Mouse (Mus musculus): ENCODE results near the gene Aig1. TPM values are rescaled to one million over a fixed set of nuclear protein-coding genes. Genes with fewer than 3 reads are reported as not detected.

Aig1 gene
- total RNA-seq, 2 experiments from 2014 or later, result 34.7 to 38.2 TPM

- no peak for DNase-seq
- intact Hi-C loops (cut with DNase I; ENCODE audit: low total_unique reads), result no loop called here
Observed at GRCm38 (mm10) chr10:13715584-13715983, 153.2 kb downstream of the Aig1 start.

GRCm38 (mm10) chr10:13714920-13715293, 153.9 kb downstream of the Aig1 start:
- intact Hi-C loops (cut with DNase I; ENCODE audit: low total_unique reads), result no loop called here
- no peak for DNase-seq

GRCm38 (mm10) chr10:13714199-13714919, 154.4 kb downstream of the Aig1 start:
- intact Hi-C loops (cut with DNase I; ENCODE audit: low total_unique reads), result no loop called here
- peak; percentile 8 for DNase-seq

GRCm38 (mm10) chr10:13713711-13714110, 155.1 kb downstream of the Aig1 start:
- intact Hi-C loops (cut with DNase I; ENCODE audit: low total_unique reads), result no loop called here
- no peak for DNase-seq

GRCm38 (mm10) chr10:13713116-13713515, 155.7 kb downstream of the Aig1 start:
- intact Hi-C loops (cut with DNase I; ENCODE audit: low total_unique reads), result no loop called here
- no peak for DNase-seq

GRCm38 (mm10) chr10:13711281-13711829, 157.4 kb downstream of the Aig1 start:
- DNase-seq, result no peak
- intact Hi-C loops (cut with DNase I; ENCODE audit: low total_unique reads), result no loop called here

- intact Hi-C loops (cut with DNase I; ENCODE audit: low total_unique reads), result no loop called here
- no peak for DNase-seq
Observed at GRCm38 (mm10) chr10:13705771-13706170, 163.0 kb downstream of the Aig1 start.

GRCm38 (mm10) chr10:13702688-13703087, 166.1 kb downstream of the Aig1 start:
- no peak for DNase-seq
- intact Hi-C loops (cut with DNase I; ENCODE audit: low total_unique reads), result no loop called here

GRCm38 (mm10) chr10:13702043-13702442, 166.7 kb downstream of the Aig1 start:
- DNase-seq, result no peak
- intact Hi-C loops (cut with DNase I; ENCODE audit: low total_unique reads), result no loop called here

GRCm38 (mm10) chr10:13696326-13696725, 172.5 kb downstream of the Aig1 start:
- intact Hi-C loops (cut with DNase I; ENCODE audit: low total_unique reads), result no loop called here
- no peak for DNase-seq

- no peak for DNase-seq
- intact Hi-C loops (cut with DNase I; ENCODE audit: low total_unique reads), result no loop called here
Observed at GRCm38 (mm10) chr10:13693276-13693675, 175.5 kb downstream of the Aig1 start.

GRCm38 (mm10) chr10:13690773-13691172, 178.0 kb downstream of the Aig1 start:
- intact Hi-C loops (cut with DNase I; ENCODE audit: low total_unique reads), result no loop called here
- DNase-seq, result no peak

- intact Hi-C loops (cut with DNase I; ENCODE audit: low total_unique reads), result no loop called here
- no peak for DNase-seq
Observed at GRCm38 (mm10) chr10:13689841-13690590, 178.8 kb downstream of the Aig1 start.

- DNase-seq, result no peak
- intact Hi-C loops (cut with DNase I; ENCODE audit: low total_unique reads), result no loop called here
Observed at GRCm38 (mm10) chr10:13688386-13689120, 180.2 kb downstream of the Aig1 start.

GRCm38 (mm10) chr10:13687182-13687810, 181.5 kb downstream of the Aig1 start:
- no peak for DNase-seq

GRCm38 (mm10) chr10:13686127-13686526, 182.7 kb downstream of the Aig1 start:
- no peak for DNase-seq
- intact Hi-C loops (cut with DNase I; ENCODE audit: low total_unique reads), result no loop called here

More at GRCm38 (mm10) chr10:13687182-13687810, 181.5 kb downstream of the Aig1 start:
- intact Hi-C loops (cut with DNase I; ENCODE audit: low total_unique reads), result no loop called here

- intact Hi-C loops (cut with DNase I; ENCODE audit: low total_unique reads), result no loop called here
- no peak for DNase-seq
Observed at GRCm38 (mm10) chr10:13685366-13685765, 183.4 kb downstream of the Aig1 start.

- intact Hi-C loops (cut with DNase I; ENCODE audit: low total_unique reads), result no loop called here
- DNase-seq, result no peak
Observed at GRCm38 (mm10) chr10:13684452-13684851, 184.3 kb downstream of the Aig1 start.

- no peak for DNase-seq
- intact Hi-C loops (cut with DNase I; ENCODE audit: low total_unique reads), result no loop called here
Observed at GRCm38 (mm10) chr10:13682565-13682964, 186.2 kb downstream of the Aig1 start.

GRCm38 (mm10) chr10:13677440-13677839, 191.3 kb downstream of the Aig1 start:
- intact Hi-C loops (cut with DNase I; ENCODE audit: low total_unique reads), result no loop called here
- no peak for DNase-seq
